Mouse (Mus musculus): ENCODE results near the gene Gm2974.
"Not testable (repeated sequence)": the region's sequence is repeated elsewhere in the genome, so short reads cannot be mapped to it uniquely, and the experiment has no call there.

The Gm2974 gene

DNA sequence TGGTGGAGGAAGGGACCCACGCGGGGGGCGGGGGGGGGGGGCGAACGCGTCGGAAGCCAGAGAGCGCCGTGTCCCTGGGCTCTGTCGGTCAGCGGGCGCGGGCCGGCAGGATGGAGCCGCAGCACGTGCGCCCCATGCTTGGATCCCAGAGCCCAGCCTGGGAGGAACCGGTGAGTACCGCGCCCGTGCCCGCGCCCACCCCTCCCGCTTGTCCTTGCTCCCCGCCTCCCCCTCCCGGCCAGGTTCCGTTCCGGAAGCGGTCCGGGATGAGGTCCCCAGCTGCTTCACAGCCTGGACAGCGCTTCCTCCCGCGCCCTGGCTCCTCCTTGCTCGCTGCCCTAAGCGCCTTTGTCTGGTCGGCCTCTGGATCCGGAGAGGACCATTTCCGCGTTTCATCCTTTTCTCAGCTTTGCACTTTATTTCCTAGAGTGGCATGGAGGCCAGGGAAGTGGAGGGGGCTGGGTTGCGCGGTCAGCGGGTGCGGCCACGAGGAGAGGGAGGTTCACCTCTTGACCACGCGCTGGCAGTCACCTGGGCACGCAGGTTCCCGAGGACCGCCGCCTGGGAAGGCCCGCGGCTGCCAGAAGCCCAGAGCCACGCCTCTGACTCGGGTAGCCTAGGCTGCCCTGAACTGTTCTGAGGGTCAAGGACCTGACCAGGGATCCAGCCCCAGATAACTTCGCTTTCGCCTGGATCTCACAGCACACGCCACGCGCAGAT is at the start of gene Gm2974:
TSS of gene Gm2974 (plus strand) at position 86 of the 720 bp plus-strand sequence.
- peak; percentile 49 for DNase-seq

DNA sequence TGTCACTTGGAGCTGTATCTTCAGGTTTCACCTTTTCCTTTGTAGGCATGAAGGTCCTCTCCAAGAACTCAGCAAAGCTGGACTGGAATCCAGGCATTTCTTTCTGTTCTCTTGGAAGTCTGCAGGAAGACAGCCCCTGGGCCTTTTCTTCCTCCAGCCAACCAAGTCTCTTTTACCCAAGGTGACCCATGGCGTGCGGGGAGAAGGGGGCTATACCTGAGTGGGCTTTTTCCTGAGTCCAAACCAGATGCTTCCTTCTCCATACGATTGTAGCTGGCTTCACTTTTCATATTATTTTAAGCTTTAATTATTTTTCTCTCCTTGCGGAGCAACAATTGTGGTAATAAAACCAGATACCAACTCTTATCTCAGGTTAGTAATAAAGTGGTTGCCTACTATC is 40.7 kb upstream of the Gm2974 start:
- DNase-seq = not testable (repeated sequence)

DNA sequence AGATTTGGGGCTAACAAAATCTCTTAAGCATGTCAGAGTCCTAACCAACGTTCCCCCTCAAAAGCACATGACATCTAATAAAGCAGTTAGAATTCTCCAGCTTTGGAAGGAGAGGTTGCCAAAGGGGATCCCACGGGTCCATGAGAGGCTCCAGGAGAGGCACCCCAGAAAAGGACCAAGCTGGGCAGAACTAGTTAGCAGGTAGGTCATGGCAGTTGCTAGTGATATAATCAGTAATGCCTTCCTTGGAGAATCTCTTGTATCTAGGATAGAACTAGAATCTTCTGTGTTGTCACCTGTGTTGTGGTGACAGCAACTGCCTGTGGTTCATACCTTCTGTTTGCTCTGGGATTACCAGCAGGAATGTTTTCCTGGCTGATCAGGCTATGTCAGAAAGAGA is 17.6 kb upstream of the Gm2974 start, which contains the start of gene Gm3127:
TSS of gene Gm3127 (plus strand) at position 301 of the 400 bp plus-strand sequence.
- DNase-seq = not testable (repeated sequence)

DNA sequence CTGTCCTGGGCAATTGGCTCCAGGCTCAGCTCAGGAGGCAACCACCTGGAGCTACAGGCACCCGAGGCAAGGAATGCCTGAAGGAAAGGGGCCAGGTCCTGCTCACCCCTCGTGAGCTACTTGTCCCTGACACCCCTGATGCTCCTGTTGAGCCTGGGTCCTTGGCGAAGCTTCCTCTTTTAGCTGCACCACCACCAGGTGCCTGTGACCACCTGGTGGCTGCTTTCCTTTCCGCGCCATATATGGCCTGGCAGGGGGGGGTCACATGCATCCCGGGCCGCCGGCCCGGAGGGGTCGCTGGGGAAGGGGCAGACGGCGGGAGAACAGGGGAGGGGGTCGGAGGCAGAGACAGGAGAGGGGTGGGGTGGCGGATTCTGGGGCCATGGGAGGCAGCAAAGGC is 346 bp upstream of the Gm2974 start:
- peak; percentile 4 for DNase-seq

DNA sequence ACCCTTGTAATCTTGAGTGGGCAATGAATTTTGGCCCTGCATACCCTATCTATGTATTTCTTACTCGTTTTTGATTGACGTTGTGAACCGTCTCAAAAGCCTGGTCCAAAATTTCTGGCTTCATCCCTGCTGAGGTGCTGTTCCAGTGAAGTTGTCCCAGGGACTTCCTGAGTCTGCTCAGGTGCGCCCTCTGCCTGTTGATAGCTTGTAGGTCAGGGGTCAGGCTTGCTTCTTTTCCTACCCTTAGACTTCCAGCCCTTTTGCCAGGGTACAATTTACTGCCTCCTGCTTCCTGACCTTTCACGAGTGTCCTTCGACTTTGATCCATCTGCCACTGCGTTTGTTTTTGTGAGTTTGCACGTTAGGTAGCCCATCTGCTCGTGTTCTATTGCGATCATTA is 999 bp downstream of the Gm2974 start:
- DNase-seq = peak; percentile 7

DNA sequence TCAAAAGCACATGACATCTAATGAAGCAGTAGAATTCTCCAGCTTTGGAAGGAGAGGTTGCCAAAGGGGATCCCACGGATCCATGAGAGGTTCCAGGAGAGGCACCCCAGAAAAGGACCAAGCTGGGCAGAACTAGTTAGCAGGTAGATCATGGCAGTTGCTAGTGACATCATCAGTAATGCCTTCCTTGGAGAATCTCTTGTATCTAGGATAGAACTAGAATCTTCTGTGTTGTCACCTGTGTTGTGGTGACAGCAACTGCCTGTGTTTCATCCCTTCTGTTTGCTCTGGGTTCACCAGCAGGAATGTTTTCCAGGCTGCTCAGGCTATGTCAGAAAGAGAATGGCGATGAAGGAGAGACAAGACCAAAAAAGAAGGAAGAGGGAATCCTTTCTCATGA is 67.0 kb downstream of the Gm2974 start, which contains the start of gene Gm3138:
TSS of gene Gm3138 (plus strand) at position 301 of the 400 bp plus-strand sequence.
- DNase-seq = not testable (repeated sequence)
